In the genomic region with DNA sequence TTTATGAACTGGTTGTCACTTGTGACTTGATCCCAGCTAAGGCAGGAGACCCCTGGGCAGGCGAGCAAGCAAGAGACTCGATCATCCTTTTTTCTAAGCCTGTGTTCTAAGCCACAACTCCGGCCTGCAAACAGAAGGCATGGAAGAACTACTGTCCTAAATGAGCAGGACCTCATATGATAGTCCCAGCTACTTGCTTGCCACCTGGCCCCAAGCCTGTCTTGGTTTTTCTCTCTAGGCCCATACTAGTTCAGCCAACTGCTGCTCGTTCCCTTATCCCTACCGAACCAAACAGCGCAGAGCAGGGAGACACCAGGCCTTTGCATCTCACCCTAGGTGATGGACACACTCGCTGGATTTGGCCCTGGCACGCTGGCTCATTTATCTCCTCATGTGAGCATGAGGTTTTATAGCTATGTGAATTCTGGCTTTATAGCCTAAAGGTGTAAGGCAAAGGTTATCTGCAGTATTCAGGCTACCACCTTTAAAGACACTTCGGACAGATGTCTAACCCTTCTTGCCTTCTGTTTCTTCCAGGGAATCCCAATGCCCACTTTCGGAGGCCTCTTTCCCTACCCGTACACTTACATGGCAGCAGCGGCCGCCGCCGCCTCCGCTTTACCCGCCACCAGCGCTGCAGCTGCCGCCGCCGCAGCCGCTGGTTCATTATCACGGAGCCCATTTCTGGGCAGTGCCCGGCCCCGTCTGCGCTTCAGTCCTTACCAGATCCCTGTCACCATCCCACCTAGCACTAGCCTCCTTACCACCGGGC, we compare ENCODE assay signal across 9 mouse cellular contexts. TPM values are rescaled to one million over a fixed set of nuclear protein-coding genes. Genes with fewer than 3 reads are reported as not detected.
DNase-seq lines count a peak whose midpoint lies in the region; ATAC-seq and TF ChIP-seq lines count a peak whose summit lies in the region.
"Had no signal": no experiment of that assay in that cellular context is flagged by ENCODE, and none has a peak within 500 bp of the region (broad histone marks: within the 10 kb centered on the region; RNA-seq: fewer than 3 reads in every experiment).

No protein-coding gene starts in this region.

- H3K9me3 ChIP-seq in forebrain, embryonic 12.5 days, result no peaks in the 10 kb centered on the region
- H3K9me3 ChIP-seq in neural tube, embryonic 15.5 days (replicated peaks), result no peaks in the 10 kb centered on the region

- no peak for ATAC-seq in forebrain, embryonic 12.5 days (ENCODE audit: low FRiP score)
- ATAC-seq in neural tube, embryonic 15.5 days (ENCODE audit: low FRiP score), result no peak

- peak overlapping the region; percentile 25 for H3K4me2 ChIP-seq in forebrain, embryonic 12.5 days
- peak overlapping the region; percentile 28 for H3K4me2 ChIP-seq in neural tube, embryonic 15.5 days

- H3K27ac ChIP-seq in forebrain, embryonic 12.5 days, result no peak overlapping the region
- H3K27ac ChIP-seq in neural tube, embryonic 15.5 days (replicated peaks), result no peak overlapping the region
- H3K27ac ChIP-seq in left cerebral cortex, adult 2 months, result no peak overlapping the region

- intact Hi-C loops in left cerebral cortex, adult 2 months (cut with DNase I), result loop anchor here (5.0 to 10.0 kb wide), 5 partner anchors 323 to 1988 kb away; partner anchors contain the start of gene Hnf1b

- no peak overlapping the region for H3K9ac ChIP-seq in forebrain, embryonic 12.5 days
- no peak overlapping the region for H3K9ac ChIP-seq in neural tube, embryonic 15.5 days (replicated peaks)

- no peak for TF ChIP-seq POLR2A in lung, adult 2 months (IDR thresholded peaks at IDR 0.05; ENCODE audit: borderline replicate concordance, extremely low read depth, low read depth, low read length)

- peaks cover 99% of the 10 kb centered on the region for H3K27me3 ChIP-seq in forebrain, embryonic 12.5 days
- H3K27me3 ChIP-seq in neural tube, embryonic 15.5 days (replicated peaks), result peaks cover 98% of the 10 kb centered on the region

- TF ChIP-seq CTCF in lung, adult 2 months (IDR thresholded peaks at IDR 0.05; ENCODE audit: insufficient read depth, low read length), result no peak
- no peak for TF ChIP-seq CTCF in left cerebral cortex, adult 2 months (IDR thresholded peaks at IDR 0.05)

- 42% methylated on average over 27 of the region's 27 CpGs for WGBS in lung, adult 2 months
- WGBS in forebrain, embryonic 12.5 days, result 3% methylated on average over 27 of the region's 27 CpGs
- WGBS in neural tube, embryonic 15.5 days, result 6% methylated on average over 27 of the region's 27 CpGs

- peak overlapping the region; percentile 36 for H3K4me3 ChIP-seq in lung, adult 2 months (replicated peaks; ENCODE audit: extremely low read depth, low read depth, low read length)
- peak overlapping the region; percentile 22 for H3K4me3 ChIP-seq in forebrain, embryonic 12.5 days (replicated peaks)
- H3K4me3 ChIP-seq in neural tube, embryonic 15.5 days (replicated peaks), result 0 out of 2 replicates have a peak overlapping the region, but pooled peaks have one; percentile 12
- H3K4me3 ChIP-seq in left cerebral cortex, adult 2 months, result no peak overlapping the region

- no peaks in the 10 kb centered on the region for H3K36me3 ChIP-seq in forebrain, embryonic 12.5 days (replicated peaks)
- no peaks in the 10 kb centered on the region for H3K36me3 ChIP-seq in neural tube, embryonic 15.5 days

- no peak for DNase-seq in lung, adult 2 months
- no peak for DNase-seq in lung, postnatal 14 days
- DNase-seq in kidney, postnatal 10 days, result peak; percentile 26
- no peak for DNase-seq in cerebellum, postnatal 36 days
- DNase-seq in left cerebral cortex, adult 2 months (ENCODE audit: extremely low spot score in 1 of 2, low spot score in 2 of 2), result no peak
- DNase-seq in layer of hippocampus, adult 11-12 months (ENCODE audit: low spot score), result no peak

- peaks cover 4% of the 10 kb centered on the region; the same call in 1 of the 2 replicates for H3K4me1 ChIP-seq in lung, adult 2 months (ENCODE audit: control insufficient read depth, insufficient read depth, low read length)
- H3K4me1 ChIP-seq in forebrain, embryonic 12.5 days, result peaks cover 48% of the 10 kb centered on the region
- H3K4me1 ChIP-seq in neural tube, embryonic 15.5 days, result peaks cover 46% of the 10 kb centered on the region

RNA-seq across cellular contexts. Expression of gene Tbx2, which starts 7.9 kb away (rescaled TPM):
- polyA plus RNA-seq in lung, adult 2 months (2012; rRNA removed), result 257 and 302 TPM in 2 replicates
- 0.81 and 1.0 TPM in 2 replicates for polyA plus RNA-seq in forebrain, embryonic 12.5 days (2016; fragmentation: Nextera tagmentation; extraction: Ambion mirVana)
- 1.4 and 1.5 TPM in 2 replicates for polyA plus RNA-seq in neural tube, embryonic 15.5 days (2015; fragmentation: Nextera tagmentation; extraction: Ambion mirVana)
- 1 to 10 TPM; 1.9 to 2.0 TPM for total RNA-seq in left cerebral cortex, adult 2 months (2021)

RNA-seq across cellular contexts. Expression of gene Gm11444, which starts 9.9 kb away (rescaled TPM):
- not detected in 2 replicates for polyA plus RNA-seq in lung, adult 2 months (2012; rRNA removed)
- not detected in 2 replicates for polyA plus RNA-seq in forebrain, embryonic 12.5 days (2016; fragmentation: Nextera tagmentation; extraction: Ambion mirVana)
- polyA plus RNA-seq in neural tube, embryonic 15.5 days (2015; fragmentation: Nextera tagmentation; extraction: Ambion mirVana), result not detected in 2 replicates
- not detected for total RNA-seq in left cerebral cortex, adult 2 months (2021)
- total RNA-seq: heart, adult 18-20 months had no signal

RNA-seq across cellular contexts. Expression of gene Tbx4, which starts 46.0 kb away (rescaled TPM):
- 79.5 and 80.4 TPM in 2 replicates for polyA plus RNA-seq in lung, adult 2 months (2012; rRNA removed)
- polyA plus RNA-seq in forebrain, embryonic 12.5 days (2016; fragmentation: Nextera tagmentation; extraction: Ambion mirVana), result 0.23 and 0.42 TPM in 2 replicates
- polyA plus RNA-seq in neural tube, embryonic 15.5 days (2015; fragmentation: Nextera tagmentation; extraction: Ambion mirVana), result 0.19 and 0.29 TPM in 2 replicates
- under 1 TPM in 1 of 2 experiments, not detected in 1; 0.19 TPM for total RNA-seq in left cerebral cortex, adult 2 months (2021)

Comparison
In these comparisons a context has a peak if more than half of its experiments do, and no peak if none do; other contexts are left out.
1. RNA of gene Tbx2, which starts 7.9 kb away (polyA plus RNA-seq): 257 to 302 TPM in lung, adult 2 months; 1.4 to 1.5 TPM in neural tube, embryonic 15.5 days and 0.81 to 1.0 TPM in forebrain, embryonic 12.5 days; every median in the first group is over 100 times any median in the second.
2. RNA of gene Tbx4, which starts 46.0 kb away (polyA plus RNA-seq): 79.5 to 80.4 TPM in lung, adult 2 months; 0.23 to 0.42 TPM in forebrain, embryonic 12.5 days and 0.19 to 0.29 TPM in neural tube, embryonic 15.5 days; every median in the first group is over 10 times any median in the second.